Mouse (Mus musculus): ENCODE measurements around the gene Shld2. TPM values are rescaled to one million over a fixed set of nuclear protein-coding genes. Genes with fewer than 3 reads are reported as not detected.

Gene Shld2
- polyA plus RNA-seq, 1 experiment: 2.7 TPM

- Histone ChIP-seq H3K36me3 (ENCODE audit: control insufficient read depth, insufficient read depth) (peaks cover 8% of the 10 kb centered on the region), H3K79me3 (ENCODE audit: low read depth) (no peaks in the 10 kb centered on the region), H3K79me2 (ENCODE audit: control insufficient read depth, insufficient read depth) (no peaks in the 10 kb centered on the region), H3K27me3 (ENCODE audit: control insufficient read depth, insufficient read depth, insufficient read length) (no peaks in the 10 kb centered on the region), H3ac (ENCODE audit: control insufficient read depth, insufficient read length, low read depth) (no peak overlapping the region), H3K4me3 (ENCODE audit: insufficient read depth, poor library complexity, severe bottlenecking) (no peak overlapping the region)
- TF ChIP-seq MYOD1 (IDR thresholded peaks at IDR 0.05; ENCODE audit: control insufficient read depth, insufficient read length, low read depth): no peak
- no peak for TF ChIP-seq CTCF (IDR thresholded peaks at IDR 0.05; ENCODE audit: control insufficient read depth, insufficient read depth, insufficient read length)
- no peak for TF ChIP-seq USF1 (IDR thresholded peaks at IDR 0.05; ENCODE audit: low read depth)
- TF ChIP-seq MAX (IDR thresholded peaks at IDR 0.05): no peak
- no peak for TF ChIP-seq FOSL1 (IDR thresholded peaks at IDR 0.05; ENCODE audit: insufficient read depth, low read length, poor library complexity, severe bottlenecking)
- TF ChIP-seq CEBPB (IDR thresholded peaks at IDR 0.05; ENCODE audit: low read depth): no peak
- no peak for TF ChIP-seq MYOG (IDR thresholded peaks at IDR 0.05; ENCODE audit: control insufficient read depth, extremely low read depth, insufficient read length)
Measured at GRCm38 (mm10) chr14:34232866-34233680, 77.2 kb downstream of the Shld2 start.

GRCm38 (mm10) chr14:34232340-34232739, 78.0 kb downstream of the Shld2 start:
- Histone ChIP-seq H3K36me3 (ENCODE audit: control insufficient read depth, insufficient read depth) (peaks cover 6% of the 10 kb centered on the region), H3K27me3 (ENCODE audit: control insufficient read depth, insufficient read depth, insufficient read length) (no peaks in the 10 kb centered on the region), H3K79me2 (ENCODE audit: control insufficient read depth, insufficient read depth) (no peaks in the 10 kb centered on the region), H3K4me3 (ENCODE audit: insufficient read depth, poor library complexity, severe bottlenecking) (no peak overlapping the region), H3ac (ENCODE audit: control insufficient read depth, insufficient read length, low read depth) (no peak overlapping the region), H3K79me3 (ENCODE audit: low read depth) (no peaks in the 10 kb centered on the region)
- TF ChIP-seq CTCF (IDR thresholded peaks at IDR 0.05; ENCODE audit: control insufficient read depth, insufficient read depth, insufficient read length): no peak
- no peak for TF ChIP-seq USF1 (IDR thresholded peaks at IDR 0.05; ENCODE audit: low read depth)
- TF ChIP-seq MYOD1 (IDR thresholded peaks at IDR 0.05; ENCODE audit: control insufficient read depth, insufficient read length, low read depth): no peak
- TF ChIP-seq MYOG (IDR thresholded peaks at IDR 0.05; ENCODE audit: control insufficient read depth, extremely low read depth, insufficient read length): no peak
- no peak for TF ChIP-seq FOSL1 (IDR thresholded peaks at IDR 0.05; ENCODE audit: insufficient read depth, low read length, poor library complexity, severe bottlenecking)
- TF ChIP-seq MAX (IDR thresholded peaks at IDR 0.05): no peak
- TF ChIP-seq CEBPB (IDR thresholded peaks at IDR 0.05; ENCODE audit: low read depth): no peak

GRCm38 (mm10) chr14:34228830-34229506, 81.3 kb downstream of the Shld2 start:
- TF ChIP-seq MAX (IDR thresholded peaks at IDR 0.05) (no peak), MYOG (IDR thresholded peaks at IDR 0.05; ENCODE audit: control insufficient read depth, extremely low read depth, insufficient read length) (no peak), FOSL1 (IDR thresholded peaks at IDR 0.05; ENCODE audit: insufficient read depth, low read length, poor library complexity, severe bottlenecking) (no peak), CTCF (IDR thresholded peaks at IDR 0.05; ENCODE audit: control insufficient read depth, insufficient read depth, insufficient read length) (no peak), CEBPB (IDR thresholded peaks at IDR 0.05; ENCODE audit: low read depth) (no peak), USF1 (IDR thresholded peaks at IDR 0.05; ENCODE audit: low read depth) (no peak), MYOD1 (IDR thresholded peaks at IDR 0.05; ENCODE audit: control insufficient read depth, insufficient read length, low read depth) (no peak)
- Histone ChIP-seq H3K79me3 (ENCODE audit: low read depth) (no peaks in the 10 kb centered on the region), H3K36me3 (ENCODE audit: control insufficient read depth, insufficient read depth) (peaks cover 3% of the 10 kb centered on the region), H3K79me2 (ENCODE audit: control insufficient read depth, insufficient read depth) (no peaks in the 10 kb centered on the region), H3K27me3 (ENCODE audit: control insufficient read depth, insufficient read depth, insufficient read length) (no peaks in the 10 kb centered on the region), H3K4me3 (ENCODE audit: insufficient read depth, poor library complexity, severe bottlenecking) (no peak overlapping the region), H3ac (ENCODE audit: control insufficient read depth, insufficient read length, low read depth) (no peak overlapping the region)

GRCm38 (mm10) chr14:34227981-34228380, 82.3 kb downstream of the Shld2 start:
- no peak overlapping the region for H3ac ChIP-seq (ENCODE audit: control insufficient read depth, insufficient read length, low read depth)
- no peak overlapping the region for H3K4me3 ChIP-seq (ENCODE audit: insufficient read depth, poor library complexity, severe bottlenecking)
- TF ChIP-seq USF1 (IDR thresholded peaks at IDR 0.05; ENCODE audit: low read depth): no peak
- no peak for TF ChIP-seq CTCF (IDR thresholded peaks at IDR 0.05; ENCODE audit: control insufficient read depth, insufficient read depth, insufficient read length)
- no peak for TF ChIP-seq MYOG (IDR thresholded peaks at IDR 0.05; ENCODE audit: control insufficient read depth, extremely low read depth, insufficient read length)
- TF ChIP-seq CEBPB (IDR thresholded peaks at IDR 0.05; ENCODE audit: low read depth): no peak
- TF ChIP-seq MAX (IDR thresholded peaks at IDR 0.05): no peak
- TF ChIP-seq FOSL1 (IDR thresholded peaks at IDR 0.05; ENCODE audit: insufficient read depth, low read length, poor library complexity, severe bottlenecking): no peak
- TF ChIP-seq MYOD1 (IDR thresholded peaks at IDR 0.05; ENCODE audit: control insufficient read depth, insufficient read length, low read depth): no peak
- no peaks in the 10 kb centered on the region for H3K79me2 ChIP-seq (ENCODE audit: control insufficient read depth, insufficient read depth)
- peaks cover 3% of the 10 kb centered on the region for H3K36me3 ChIP-seq (ENCODE audit: control insufficient read depth, insufficient read depth)
- no peaks in the 10 kb centered on the region for H3K79me3 ChIP-seq (ENCODE audit: low read depth)
- no peaks in the 10 kb centered on the region for H3K27me3 ChIP-seq (ENCODE audit: control insufficient read depth, insufficient read depth, insufficient read length)

GRCm38 (mm10) chr14:34226566-34226965, 83.7 kb downstream of the Shld2 start:
- Histone ChIP-seq H3ac (ENCODE audit: control insufficient read depth, insufficient read length, low read depth) (no peak overlapping the region), H3K27me3 (ENCODE audit: control insufficient read depth, insufficient read depth, insufficient read length) (peaks cover 4% of the 10 kb centered on the region), H3K4me3 (ENCODE audit: insufficient read depth, poor library complexity, severe bottlenecking) (no peak overlapping the region), H3K79me2 (ENCODE audit: control insufficient read depth, insufficient read depth) (no peaks in the 10 kb centered on the region), H3K36me3 (ENCODE audit: control insufficient read depth, insufficient read depth) (no peaks in the 10 kb centered on the region), H3K79me3 (ENCODE audit: low read depth) (no peaks in the 10 kb centered on the region)
- TF ChIP-seq FOSL1 (IDR thresholded peaks at IDR 0.05; ENCODE audit: insufficient read depth, low read length, poor library complexity, severe bottlenecking): no peak
- TF ChIP-seq CTCF (IDR thresholded peaks at IDR 0.05; ENCODE audit: control insufficient read depth, insufficient read depth, insufficient read length): no peak
- TF ChIP-seq MYOD1 (IDR thresholded peaks at IDR 0.05; ENCODE audit: control insufficient read depth, insufficient read length, low read depth): no peak
- TF ChIP-seq MAX (IDR thresholded peaks at IDR 0.05): no peak
- TF ChIP-seq USF1 (IDR thresholded peaks at IDR 0.05; ENCODE audit: low read depth): no peak
- TF ChIP-seq CEBPB (IDR thresholded peaks at IDR 0.05; ENCODE audit: low read depth): no peak
- TF ChIP-seq MYOG (IDR thresholded peaks at IDR 0.05; ENCODE audit: control insufficient read depth, extremely low read depth, insufficient read length): no peak
